Mouse (Mus musculus) lung, adult 2 months (tissue): ENCODE measurements around the gene Aqp12.

Experiments
- CTCF ChIP-seq: fragments of 200-500 bp; IDR thresholded peaks from 2 replicates; pipeline ENCODE4 v1.5.1; 2011; ENCODE audit warnings: mild to moderate bottlenecking, low read length, control low read depth; ENCODE audit not compliant: insufficient read depth
- POLR2A ChIP-seq: fragments of 200-500 bp; IDR thresholded peaks from 2 replicates; pipeline ENCODE4 v1.6.1; 2011; ENCODE audit warnings: low read depth, mild to moderate bottlenecking, control low read depth, low read length, borderline replicate concordance; ENCODE audit errors: extremely low read depth

DNA sequence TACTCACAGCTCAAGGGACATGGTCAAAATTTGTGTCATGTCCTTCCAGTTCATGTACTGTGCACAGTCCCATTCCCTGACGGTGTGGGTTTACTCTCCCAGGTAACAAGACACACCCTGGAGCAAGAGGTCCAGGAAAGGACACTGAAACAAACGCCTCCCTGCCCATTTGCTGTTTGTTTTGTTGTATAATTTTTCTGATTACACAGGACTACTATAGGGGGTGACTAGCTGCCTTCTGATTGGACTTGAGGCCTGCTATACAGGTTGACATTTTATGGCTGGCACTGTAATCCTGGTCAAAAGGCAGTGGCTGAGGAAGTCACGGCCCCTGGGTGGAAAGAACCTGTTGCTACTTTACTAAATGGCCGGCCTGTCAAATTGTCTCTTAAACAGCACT, 16.2 kb upstream of the Aqp12 start:
- TF ChIP-seq POLR2A = no peak
- TF ChIP-seq CTCF = no peak
